Mouse (Mus musculus) forebrain, embryonic 15.5 days (tissue): ENCODE data around the gene Tenm4. TPM values are rescaled to one million over a fixed set of nuclear protein-coding genes. Genes with fewer than 3 reads are reported as not detected.
A peak's percentile ranks its signal among the peaks of the same experiment; 100 is the strongest.

Experiments used
- ATAC-seq: fragments of 200-750 bp; cut with Nextera tagmentation; replicated peaks from 2 replicates; pipeline ENCODE4 v1.8.0; 2017; ENCODE audit warnings: mild to moderate bottlenecking, moderate TSS enrichment, moderate library complexity
- H3K27ac ChIP-seq: fragments of 300-500 bp; sonication (generic); replicated peaks from 2 replicates; pipeline ENCODE4 v1.5.1; 2015; ENCODE audit warnings: mild to moderate bottlenecking, inconsistent platforms
- H3K27me3 ChIP-seq: fragments of 300-500 bp; sonication (generic); 2 replicates; pipeline ENCODE4 v1.6.1; 2015; ENCODE audit warnings: inconsistent platforms
- H3K36me3 ChIP-seq: fragments of 300-500 bp; sonication (generic); 2 replicates; pipeline ENCODE4 v1.6.1; 2015; ENCODE audit warnings: mild to moderate bottlenecking, inconsistent platforms
- H3K4me1 ChIP-seq: fragments of 300-500 bp; sonication (generic); 2 replicates; pipeline ENCODE4 v1.6.1; 2015; ENCODE audit warnings: inconsistent platforms
- H3K4me2 ChIP-seq: fragments of 300-500 bp; sonication (generic); replicated peaks from 2 replicates; pipeline ENCODE4 v1.6.1; 2015; ENCODE audit warnings: mild to moderate bottlenecking, inconsistent platforms
- H3K4me3 ChIP-seq: fragments of 300-500 bp; sonication (generic); 2 replicates; pipeline ENCODE4 v1.5.1; 2015; ENCODE audit warnings: mild to moderate bottlenecking, inconsistent platforms
- H3K9ac ChIP-seq: fragments of 300-500 bp; sonication (generic); replicated peaks from 2 replicates; pipeline ENCODE4 v1.6.1; 2015; ENCODE audit warnings: mild to moderate bottlenecking, inconsistent platforms
- H3K9me3 ChIP-seq: fragments of 300-500 bp; sonication (generic); 2 replicates; pipeline ENCODE4 v1.6.1; 2016; ENCODE audit warnings: inconsistent platforms
- WGBS: fragments of 180-500 bp; shearing (Covaris S2); methylation state at CpG from one replicate; pipeline ENCODE4 v1.1.7; 2015; ENCODE audit warnings: mixed read lengths; 5-methylcytosine and 5-hydroxymethylcytosine counted together
- polyA plus RNA-seq: library from polyadenylated mRNA; unstranded; fragments of >200 nt; fragmentation: Nextera tagmentation; extraction: Ambion mirVana; gene quantifications from 2 replicates; pipeline ENCODE4 v1.2.1, GENCODE M21; 2015

Gene Tenm4
- polyA plus RNA-seq, 1 experiment from 2014 or later = 103 TPM

DNA sequence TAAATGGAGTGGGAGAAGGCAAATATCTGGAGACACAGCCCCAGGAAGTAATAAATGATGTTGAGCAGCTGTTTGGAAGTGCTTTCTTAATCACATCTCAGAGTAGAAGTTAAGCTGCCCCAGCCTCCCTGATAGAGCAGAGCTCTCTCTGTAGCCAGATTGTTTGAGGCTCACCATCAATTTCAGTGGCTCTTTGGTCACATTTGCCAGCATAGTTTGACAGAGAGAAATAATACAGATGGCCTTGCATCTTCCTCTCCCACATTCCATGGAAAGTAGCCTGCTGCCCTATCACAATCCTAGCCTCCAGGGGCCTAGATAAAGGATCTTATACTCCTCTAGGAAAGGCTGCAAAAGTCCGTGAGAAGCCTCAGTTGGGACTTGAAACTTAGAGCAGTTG lies 462.0 kb downstream of the Tenm4 start:
- WGBS = 81% methylated on average over 1 of the region's 1 CpGs
- no peak overlapping the region for H3K27ac ChIP-seq
- peaks cover 5% of the 10 kb centered on the region for H3K4me1 ChIP-seq
- no peak overlapping the region for H3K4me2 ChIP-seq
- H3K9me3 ChIP-seq = no peaks in the 10 kb centered on the region
- no peaks in the 10 kb centered on the region for H3K27me3 ChIP-seq
- H3K9ac ChIP-seq = no peak overlapping the region
- H3K36me3 ChIP-seq = no peaks in the 10 kb centered on the region
- no peak overlapping the region for H3K4me3 ChIP-seq
- ATAC-seq = no peak

DNA sequence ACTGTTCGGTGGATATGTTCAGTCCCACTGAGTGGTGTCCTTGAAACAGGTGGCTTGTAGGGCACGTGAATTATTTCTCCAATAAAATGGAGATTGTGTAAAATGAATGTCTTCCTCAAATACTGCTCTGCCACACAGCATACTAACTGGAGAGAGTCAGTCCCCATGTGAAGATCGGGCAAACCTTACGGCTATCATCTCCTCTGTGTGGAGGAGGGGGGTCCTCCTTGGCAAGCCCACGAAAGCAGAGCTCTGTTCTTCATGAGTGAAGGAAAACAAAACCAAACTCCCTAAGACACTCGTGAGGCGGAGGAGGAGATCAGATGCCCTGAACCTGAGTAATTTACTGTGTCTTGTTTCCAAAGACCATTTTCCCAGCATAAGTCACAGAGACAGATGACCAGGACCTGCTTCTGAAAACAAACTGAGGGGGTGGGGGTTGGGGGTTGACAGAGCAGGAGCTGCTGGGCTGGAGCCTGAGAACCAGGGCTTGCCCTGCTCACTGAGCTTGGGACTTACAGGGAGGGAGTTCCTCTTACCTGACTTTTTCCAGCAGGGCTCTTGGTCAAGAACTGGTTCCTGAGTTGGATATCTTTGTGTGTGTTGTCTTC lies 464.9 kb downstream of the Tenm4 start:
- no peak overlapping the region for H3K4me3 ChIP-seq
- WGBS = 57% methylated on average over 7 of the region's 7 CpGs
- H3K27ac ChIP-seq = 0 out of 2 replicates have a peak overlapping the region, but pooled peaks have one; percentile 9
- H3K36me3 ChIP-seq = no peaks in the 10 kb centered on the region
- no peaks in the 10 kb centered on the region for H3K9me3 ChIP-seq
- H3K4me1 ChIP-seq = peaks cover 12% of the 10 kb centered on the region
- no peak for ATAC-seq
- H3K27me3 ChIP-seq = no peaks in the 10 kb centered on the region
- no peak overlapping the region for H3K4me2 ChIP-seq
- H3K9ac ChIP-seq = no peak overlapping the region

DNA sequence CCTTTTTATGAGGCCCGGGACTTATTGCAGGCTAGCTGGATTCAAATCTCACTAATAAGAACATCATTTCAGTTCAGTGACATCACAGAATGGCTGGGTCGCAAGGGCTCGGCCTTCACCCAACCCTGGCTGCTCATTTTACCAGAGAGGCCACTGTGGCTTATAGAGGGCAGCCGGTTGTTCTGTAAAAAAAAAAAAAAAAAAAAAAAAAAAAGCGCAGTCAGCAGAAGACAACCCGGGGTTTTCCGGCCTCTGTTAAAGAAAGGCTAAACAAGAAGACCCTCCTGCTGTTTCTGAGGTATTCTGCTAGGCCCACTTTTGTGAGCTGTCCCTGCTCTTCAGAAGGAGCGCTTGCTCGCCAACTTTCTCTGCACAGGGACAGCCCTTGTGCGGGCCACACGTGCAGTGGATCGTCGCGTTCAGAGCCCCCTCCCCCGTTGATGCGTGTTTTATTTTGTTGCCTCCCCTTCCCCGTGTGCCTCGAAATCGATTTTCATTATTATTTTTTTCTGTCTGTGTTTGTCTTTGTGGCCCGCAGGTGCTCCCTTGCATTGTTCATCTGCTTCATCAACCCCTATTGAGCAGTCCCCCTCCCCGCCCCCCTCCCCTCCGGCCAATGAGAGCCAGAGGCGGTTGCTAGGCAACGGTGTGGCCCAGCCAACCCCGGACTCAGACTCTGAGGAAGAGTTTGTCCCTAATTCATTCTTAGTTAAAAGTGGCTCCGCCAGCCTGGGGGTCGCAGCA lies 472.6 kb downstream of the Tenm4 start:
- Histone ChIP-seq H3K36me3 (no peaks in the 10 kb centered on the region), H3K27ac (no peak overlapping the region), H3K9me3 (no peaks in the 10 kb centered on the region), H3K27me3 (no peaks in the 10 kb centered on the region), H3K9ac (peak overlapping the region; percentile 44), H3K4me1 (peaks cover 36% of the 10 kb centered on the region), H3K4me3 (peak overlapping the region; percentile 38), H3K4me2 (peak overlapping the region; percentile 58)
- ATAC-seq = peak; percentile 90
- WGBS = under 1% methylated on average over 26 of the region's 27 CpGs

DNA sequence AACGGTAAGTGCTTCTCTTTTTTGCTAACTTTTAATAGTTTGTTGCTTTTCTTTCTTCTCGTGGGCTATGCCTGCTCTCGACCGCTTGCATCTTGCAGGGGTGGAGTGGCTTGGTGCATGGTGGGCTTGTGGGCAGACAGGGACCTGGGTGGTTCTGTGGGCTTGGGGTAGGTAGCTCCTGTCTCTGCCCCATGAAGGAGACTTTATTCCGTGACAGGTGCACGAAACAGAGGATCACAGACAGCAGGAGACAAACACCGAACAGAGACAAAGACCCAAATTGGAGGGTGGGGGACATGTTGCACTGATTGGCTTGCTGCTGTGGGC lies 473.1 kb downstream of the Tenm4 start:
- H3K4me1 ChIP-seq = peaks cover 32% of the 10 kb centered on the region
- H3K4me2 ChIP-seq = peak overlapping the region; percentile 58
- peak overlapping the region; percentile 44; the same call in 1 of the 2 replicates for H3K9ac ChIP-seq

DNA sequence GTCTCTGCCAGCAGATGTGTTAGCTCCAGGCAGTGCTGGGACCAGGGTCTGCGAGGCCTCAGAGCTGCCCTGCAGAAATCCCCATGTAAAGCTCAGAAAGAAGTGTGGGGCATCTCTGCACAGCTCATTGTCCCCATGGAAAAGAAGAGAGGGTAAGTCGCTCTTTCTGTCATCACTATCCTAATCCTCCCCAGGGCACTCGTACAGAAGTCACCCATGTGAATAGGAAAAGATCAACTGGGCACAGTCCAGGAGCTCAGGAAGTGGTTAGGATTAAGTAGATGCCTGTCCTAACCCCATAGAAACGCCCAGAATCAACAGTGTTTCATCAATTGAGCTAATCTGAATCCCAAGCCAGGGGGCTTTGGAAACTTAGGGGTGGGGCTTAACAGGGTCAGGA lies 476.6 kb downstream of the Tenm4 start:
- Histone ChIP-seq H3K4me2 (no peak overlapping the region), H3K27ac (no peak overlapping the region), H3K4me3 (no peak overlapping the region), H3K4me1 (peaks cover 62% of the 10 kb centered on the region), H3K9ac (no peak overlapping the region), H3K36me3 (no peaks in the 10 kb centered on the region), H3K27me3 (no peaks in the 10 kb centered on the region), H3K9me3 (no peaks in the 10 kb centered on the region)
- ATAC-seq = no peak
- 18% methylated on average over 4 of the region's 4 CpGs for WGBS

More for the DNA sequence above, 473.1 kb downstream of the Tenm4 start:
- peak; percentile 78 for ATAC-seq
- no peaks in the 10 kb centered on the region for H3K27me3 ChIP-seq
- peak overlapping the region; percentile 38 for H3K4me3 ChIP-seq
- no peaks in the 10 kb centered on the region for H3K9me3 ChIP-seq
- H3K27ac ChIP-seq = no peak overlapping the region
- 3% methylated on average over 7 of the region's 7 CpGs for WGBS
- H3K36me3 ChIP-seq = no peaks in the 10 kb centered on the region

DNA sequence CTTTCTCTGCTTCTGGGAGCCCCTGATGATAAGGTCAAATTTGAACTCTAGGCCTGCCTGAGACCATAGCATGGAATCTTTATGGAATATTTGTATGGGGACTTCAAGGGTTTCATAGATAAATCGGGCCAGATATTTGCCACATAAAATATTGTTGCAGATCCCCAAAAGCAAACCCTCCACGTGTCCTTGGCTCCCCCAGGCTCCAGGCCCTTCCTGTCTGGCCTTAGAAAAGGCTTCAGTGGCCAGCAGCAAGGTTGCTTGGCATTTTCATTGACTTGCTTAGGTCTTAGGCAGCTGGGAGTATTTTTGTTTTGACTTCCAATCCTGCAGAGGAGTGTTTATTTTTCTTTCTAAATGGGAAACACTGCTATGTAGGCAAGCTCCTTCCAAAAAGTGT lies 477.6 kb downstream of the Tenm4 start:
- H3K27ac ChIP-seq = no peak overlapping the region
- no peaks in the 10 kb centered on the region for H3K9me3 ChIP-seq
- H3K4me1 ChIP-seq = peaks cover 61% of the 10 kb centered on the region
- no peaks in the 10 kb centered on the region for H3K27me3 ChIP-seq
- no peaks in the 10 kb centered on the region for H3K36me3 ChIP-seq
- WGBS = 73% methylated on average over 2 of the region's 2 CpGs
- H3K4me2 ChIP-seq = no peak overlapping the region
- no peak overlapping the region for H3K4me3 ChIP-seq
- H3K9ac ChIP-seq = no peak overlapping the region
- ATAC-seq = no peak

DNA sequence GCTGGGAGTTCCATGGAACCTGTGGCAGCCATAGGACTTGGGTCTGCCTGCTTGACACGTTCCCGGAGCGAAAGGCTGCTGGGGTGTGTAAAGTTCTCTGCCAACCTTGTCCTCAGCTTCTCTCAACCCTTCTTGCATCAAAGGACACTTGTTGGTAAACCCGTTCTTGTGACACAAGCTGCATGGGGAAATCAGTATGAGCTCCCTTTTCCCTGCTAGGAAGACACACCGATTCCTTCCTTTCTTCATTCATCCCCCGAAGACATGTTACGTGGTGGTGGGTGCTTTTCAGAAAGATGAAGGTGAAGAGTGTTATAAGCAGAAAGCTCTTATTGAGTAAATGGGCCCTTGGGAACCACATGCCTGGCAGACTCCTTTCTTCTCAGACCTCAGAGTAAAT lies 478.1 kb downstream of the Tenm4 start:
- WGBS = 84% methylated on average over 7 of the region's 7 CpGs
- H3K36me3 ChIP-seq = no peaks in the 10 kb centered on the region
- no peak overlapping the region for H3K4me3 ChIP-seq
- H3K27ac ChIP-seq = no peak overlapping the region
- H3K4me2 ChIP-seq = no peak overlapping the region
- no peaks in the 10 kb centered on the region for H3K9me3 ChIP-seq
- no peak overlapping the region for H3K9ac ChIP-seq
- no peaks in the 10 kb centered on the region for H3K27me3 ChIP-seq
- H3K4me1 ChIP-seq = peaks cover 55% of the 10 kb centered on the region
- no peak for ATAC-seq

DNA sequence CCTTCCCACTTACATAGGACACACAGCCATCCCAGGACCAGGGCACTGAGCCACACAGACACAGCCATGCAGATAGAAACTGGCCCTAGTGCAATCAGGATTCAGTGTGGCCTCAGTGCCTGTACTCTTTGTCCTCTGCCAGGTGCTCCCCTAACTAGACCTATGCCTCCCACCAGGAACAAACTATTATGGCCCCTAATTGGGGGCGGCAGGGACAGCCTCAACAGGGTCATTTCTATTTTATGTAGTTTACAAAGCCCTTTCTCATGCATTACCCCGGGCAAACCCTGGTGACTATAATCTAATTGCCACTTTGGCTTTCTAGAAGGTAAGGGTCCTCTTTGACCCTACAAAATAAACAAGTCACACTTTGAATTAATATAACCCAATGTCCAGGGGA lies 479.4 kb downstream of the Tenm4 start:
- ATAC-seq = no peak
- H3K27ac ChIP-seq = 0 out of 2 replicates have a peak overlapping the region, but pooled peaks have one; percentile 73
- H3K4me1 ChIP-seq = peaks cover 50% of the 10 kb centered on the region

DNA sequence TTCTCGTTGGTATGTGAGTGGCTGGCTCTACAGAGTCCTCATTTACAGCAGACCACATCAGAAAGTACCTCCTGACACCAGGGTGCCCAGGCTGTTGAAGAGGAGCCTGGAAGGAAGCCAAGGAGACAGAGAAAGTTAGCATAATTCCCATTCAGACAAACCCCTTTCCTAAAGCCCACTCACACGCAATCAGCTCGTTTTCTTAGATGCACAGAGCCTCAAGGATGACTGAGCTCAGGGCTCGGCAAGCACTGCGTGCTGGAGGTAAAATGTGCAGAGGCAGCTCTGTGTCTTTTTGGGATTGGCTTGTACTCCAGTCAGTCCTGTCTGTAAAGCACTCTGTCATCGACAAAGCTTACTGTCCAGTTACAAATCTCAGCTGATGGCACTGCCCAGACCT lies 480.0 kb downstream of the Tenm4 start:
- no peak overlapping the region for H3K4me3 ChIP-seq
- no peaks in the 10 kb centered on the region for H3K9me3 ChIP-seq
- peak; percentile 5; the same call in 1 of the 2 replicates for ATAC-seq
- WGBS = 9% methylated on average over 6 of the region's 6 CpGs
- no peaks in the 10 kb centered on the region for H3K36me3 ChIP-seq
- no peaks in the 10 kb centered on the region for H3K27me3 ChIP-seq
- peak overlapping the region; percentile 73 for H3K27ac ChIP-seq
- no peak overlapping the region for H3K9ac ChIP-seq
- peaks cover 44% of the 10 kb centered on the region for H3K4me1 ChIP-seq
- no peak overlapping the region for H3K4me2 ChIP-seq

More for the DNA sequence above, 479.4 kb downstream of the Tenm4 start:
- Histone ChIP-seq H3K9me3 (no peaks in the 10 kb centered on the region), H3K27me3 (no peaks in the 10 kb centered on the region), H3K36me3 (no peaks in the 10 kb centered on the region), H3K4me3 (no peak overlapping the region), H3K9ac (no peak overlapping the region), H3K4me2 (no peak overlapping the region)
- WGBS = 12% methylated on average over 2 of the region's 2 CpGs

DNA sequence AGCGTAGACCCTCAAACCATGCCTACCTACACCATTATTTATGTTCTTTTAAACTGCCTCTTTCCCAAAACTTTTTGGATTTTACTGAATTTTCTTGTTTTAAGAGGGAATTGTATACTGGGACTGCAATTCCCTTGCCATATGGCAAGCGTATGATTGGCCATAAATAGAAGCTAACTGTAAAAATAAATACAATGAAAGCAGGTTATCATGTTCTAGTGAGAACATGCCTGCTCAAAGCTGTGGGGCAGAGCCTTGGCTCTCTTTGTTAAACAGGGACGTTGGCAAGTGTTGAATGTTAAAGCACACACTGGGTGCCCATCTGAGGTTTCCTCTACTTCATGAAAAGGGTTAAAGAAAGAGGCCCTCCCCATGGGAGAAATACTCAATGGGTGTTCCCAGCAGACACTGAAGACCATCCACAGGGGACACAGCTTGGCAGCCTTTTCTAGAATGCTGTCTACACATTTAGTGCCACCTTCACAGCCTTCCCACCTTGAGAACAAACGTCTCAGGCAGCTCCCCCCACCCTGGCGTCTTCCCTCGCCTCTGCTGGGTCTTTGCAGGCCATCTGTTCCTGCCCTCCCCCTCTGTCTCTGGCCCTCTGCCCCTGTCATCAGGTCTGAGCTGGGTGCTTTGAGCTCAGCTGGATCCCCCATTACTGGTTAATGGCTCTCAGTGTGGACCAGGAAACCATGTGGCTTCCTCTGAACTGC lies 480.7 kb downstream of the Tenm4 start:
- Histone ChIP-seq H3K27me3 (no peaks in the 10 kb centered on the region), H3K4me3 (no peak overlapping the region), H3K9me3 (no peaks in the 10 kb centered on the region), H3K4me1 (peaks cover 46% of the 10 kb centered on the region), H3K9ac (no peak overlapping the region), H3K36me3 (no peaks in the 10 kb centered on the region), H3K4me2 (no peak overlapping the region), H3K27ac (peak overlapping the region; percentile 73)
- peak; percentile 77 for ATAC-seq
- 29% methylated on average over 6 of the region's 6 CpGs for WGBS

DNA sequence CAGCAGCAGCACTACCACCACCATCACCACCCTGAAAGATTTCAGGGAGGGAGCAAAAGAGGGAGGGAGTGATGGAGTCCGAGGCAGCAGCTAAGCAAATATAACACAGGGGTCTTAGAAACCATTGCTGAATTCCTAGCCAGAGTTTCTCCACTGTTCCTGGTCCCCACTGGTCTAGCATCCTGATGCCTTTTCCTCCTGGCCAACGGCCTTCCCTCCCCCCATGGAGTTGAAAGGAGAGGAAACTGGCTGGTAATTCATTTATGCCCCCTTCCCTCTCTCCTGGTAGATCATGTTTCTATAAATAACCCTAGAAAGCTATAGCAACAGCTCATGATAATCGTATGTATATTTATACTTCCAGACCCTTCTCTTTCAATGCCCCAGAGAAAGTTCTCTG lies 481.8 kb downstream of the Tenm4 start:
- no peak overlapping the region for H3K4me3 ChIP-seq
- peak overlapping the region; percentile 73 for H3K27ac ChIP-seq
- H3K4me2 ChIP-seq = no peak overlapping the region
- no peak for ATAC-seq
- no peaks in the 10 kb centered on the region for H3K36me3 ChIP-seq
- H3K9me3 ChIP-seq = no peaks in the 10 kb centered on the region
- no peaks in the 10 kb centered on the region for H3K27me3 ChIP-seq
- 34% methylated on average over 3 of the region's 3 CpGs for WGBS
- H3K4me1 ChIP-seq = peaks cover 54% of the 10 kb centered on the region
- no peak overlapping the region for H3K9ac ChIP-seq

DNA sequence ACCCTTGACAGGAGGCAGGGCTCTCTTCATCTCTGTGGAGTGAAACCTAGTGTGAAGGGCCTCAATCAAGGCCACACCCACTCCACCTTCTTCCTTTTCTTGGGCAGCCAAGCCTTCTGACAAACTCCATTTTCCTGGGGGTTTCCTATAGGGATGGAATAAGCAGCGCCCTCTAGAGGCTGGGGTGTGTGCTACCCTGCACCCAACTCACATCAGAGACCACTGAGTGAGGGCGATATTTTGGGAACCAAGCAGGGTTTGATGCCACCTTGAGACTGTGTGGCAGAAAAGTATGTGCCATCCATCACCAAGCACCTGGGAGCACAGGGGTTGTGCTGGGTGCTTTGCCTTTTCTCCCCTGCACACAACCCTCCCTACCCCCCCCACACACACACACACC lies 483.2 kb downstream of the Tenm4 start:
- Histone ChIP-seq H3K27me3 (no peaks in the 10 kb centered on the region), H3K4me3 (no peak overlapping the region), H3K36me3 (no peaks in the 10 kb centered on the region), H3K4me1 (peaks cover 54% of the 10 kb centered on the region), H3K27ac (no peak overlapping the region), H3K4me2 (no peak overlapping the region), H3K9ac (no peak overlapping the region), H3K9me3 (no peaks in the 10 kb centered on the region)
- ATAC-seq = no peak
- 69% methylated on average over 2 of the region's 2 CpGs for WGBS
